Mouse (Mus musculus): ENCODE results near the gene Trak1.

DNA sequence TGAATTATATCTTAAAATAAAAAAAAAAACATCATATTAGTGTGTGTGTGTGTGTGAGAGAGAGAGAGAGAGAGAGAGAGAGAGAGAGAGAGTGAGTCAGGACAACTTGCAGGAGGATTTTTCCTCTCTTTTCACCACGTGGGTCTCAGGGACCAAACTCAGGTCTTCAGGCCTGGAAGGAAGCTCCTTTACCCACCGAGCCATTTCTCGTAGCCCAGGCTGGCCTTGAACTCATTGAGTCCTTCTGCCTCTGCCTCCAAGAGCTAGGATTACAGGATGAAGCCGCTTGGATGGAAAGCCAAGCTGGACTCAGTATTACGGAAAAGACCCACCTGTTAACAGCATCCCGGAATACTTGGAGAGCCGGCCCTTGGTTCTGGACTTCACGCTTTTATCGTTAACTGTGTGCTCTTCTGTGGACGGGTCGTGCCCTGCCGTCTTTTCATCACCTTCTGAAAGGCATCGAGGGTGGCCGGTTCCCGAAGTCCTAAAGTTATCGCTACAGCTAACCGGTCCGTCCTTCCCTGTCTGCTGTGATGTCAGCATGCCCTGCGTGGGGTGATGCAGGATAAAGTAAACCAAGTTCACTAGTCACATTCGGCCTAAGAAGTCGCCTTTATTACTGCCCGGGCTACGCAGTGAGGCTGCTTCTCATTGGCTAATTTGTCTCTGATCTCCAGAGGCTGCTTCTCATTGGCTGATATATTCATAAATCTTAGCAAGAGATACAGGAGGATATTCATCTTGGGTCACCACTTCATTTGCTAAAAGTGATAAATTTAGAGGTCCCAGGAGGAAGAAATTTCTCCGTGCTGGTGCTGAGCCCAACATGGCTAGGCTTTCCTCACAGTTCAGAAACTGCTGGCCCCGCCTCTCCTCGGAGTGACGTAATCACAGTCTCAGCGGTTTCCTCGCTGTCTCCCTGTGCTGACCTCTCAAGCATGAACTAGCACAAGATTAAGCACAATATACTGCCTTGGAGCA is 11.7 kb upstream of the Trak1 start:
- TF ChIP-seq CTCF (IDR thresholded peaks at IDR 0.05; ENCODE audit: borderline replicate concordance, insufficient read depth, low read depth, low read length) (no peak), POLR2A (IDR thresholded peaks at IDR 0.05; ENCODE audit: borderline replicate concordance, insufficient read depth, low read length) (no peak)

All from cerebellum, adult 2 months (tissue).